Mouse (Mus musculus): ENCODE data around the gene Prkn. TPM values are rescaled to one million over a fixed set of nuclear protein-coding genes. Genes with fewer than 3 reads are reported as not detected.

Gene Prkn
- polyA plus RNA-seq, 1 experiment from 2014 or later: 1.5 TPM

GRCm38 (mm10) chr17:12099415-12099814, 1259.2 kb downstream of the Prkn start:
- Histone ChIP-seq H3K4me2 (no peak overlapping the region), H3K9ac (replicated peaks) (no peak overlapping the region), H3K27ac (no peak overlapping the region), H3K4me1 (replicated peaks) (no peaks in the 10 kb centered on the region), H3K27me3 (no peaks in the 10 kb centered on the region), H3K4me3 (replicated peaks) (no peak overlapping the region), H3K9me3 (peaks cover 8% of the 10 kb centered on the region; the same call in 1 of the 2 replicates), H3K36me3 (no peaks in the 10 kb centered on the region)
- ATAC-seq (ENCODE audit: insufficient number of reproducible peaks, insufficient read depth, low FRiP score, low TSS enrichment, low read depth): no peak

GRCm38 (mm10) chr17:12102326-12102725, 1262.1 kb downstream of the Prkn start:
- no peak for ATAC-seq (ENCODE audit: insufficient number of reproducible peaks, insufficient read depth, low FRiP score, low TSS enrichment, low read depth)
- Histone ChIP-seq H3K27me3 (no peaks in the 10 kb centered on the region), H3K4me2 (no peak overlapping the region), H3K9me3 (peaks cover 8% of the 10 kb centered on the region; the same call in 1 of the 2 replicates), H3K36me3 (no peaks in the 10 kb centered on the region), H3K4me1 (replicated peaks) (no peaks in the 10 kb centered on the region), H3K4me3 (replicated peaks) (no peak overlapping the region), H3K27ac (no peak overlapping the region), H3K9ac (replicated peaks) (no peak overlapping the region)
- 97% methylated on average over 10 of the region's 10 CpGs for WGBS

DNA sequence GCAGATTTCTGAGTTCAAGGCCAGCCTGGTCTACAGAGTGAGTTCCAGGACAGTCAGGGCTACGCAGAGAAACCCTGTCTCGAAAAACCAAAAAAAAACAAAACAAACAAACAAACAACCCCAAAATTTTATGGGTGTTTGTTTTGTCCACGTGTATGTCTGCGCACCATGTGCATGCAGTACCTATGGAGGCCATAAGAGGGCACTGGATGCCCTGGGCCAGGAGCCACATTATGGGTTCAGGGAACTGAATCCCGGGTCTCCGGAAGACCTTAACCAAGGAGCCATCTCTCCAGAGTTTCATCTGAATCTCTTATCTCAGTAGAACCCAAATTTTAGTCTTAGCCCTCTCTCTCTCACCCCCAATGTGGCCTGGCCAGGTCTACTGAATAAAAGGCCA, 1263.6 kb downstream of the Prkn start:
- 83% methylated on average over 6 of the region's 6 CpGs for WGBS
- Histone ChIP-seq H3K4me2 (no peak overlapping the region), H3K27ac (no peak overlapping the region), H3K4me3 (replicated peaks) (no peak overlapping the region), H3K4me1 (replicated peaks) (no peaks in the 10 kb centered on the region), H3K27me3 (no peaks in the 10 kb centered on the region), H3K36me3 (no peaks in the 10 kb centered on the region), H3K9ac (replicated peaks) (no peak overlapping the region), H3K9me3 (peaks cover 8% of the 10 kb centered on the region; the same call in 1 of the 2 replicates)
- ATAC-seq (ENCODE audit: insufficient number of reproducible peaks, insufficient read depth, low FRiP score, low TSS enrichment, low read depth): no peak

GRCm38 (mm10) chr17:12104245-12104644, 1264.1 kb downstream of the Prkn start:
- Histone ChIP-seq H3K4me1 (replicated peaks) (no peaks in the 10 kb centered on the region), H3K36me3 (no peaks in the 10 kb centered on the region), H3K27ac (no peak overlapping the region), H3K4me3 (replicated peaks) (no peak overlapping the region), H3K9me3 (peaks cover 8% of the 10 kb centered on the region; the same call in 1 of the 2 replicates), H3K9ac (replicated peaks) (no peak overlapping the region), H3K27me3 (no peaks in the 10 kb centered on the region), H3K4me2 (no peak overlapping the region)
- ATAC-seq (ENCODE audit: insufficient number of reproducible peaks, insufficient read depth, low FRiP score, low TSS enrichment, low read depth): no peak
- WGBS: 81% methylated on average over 7 of the region's 7 CpGs

DNA sequence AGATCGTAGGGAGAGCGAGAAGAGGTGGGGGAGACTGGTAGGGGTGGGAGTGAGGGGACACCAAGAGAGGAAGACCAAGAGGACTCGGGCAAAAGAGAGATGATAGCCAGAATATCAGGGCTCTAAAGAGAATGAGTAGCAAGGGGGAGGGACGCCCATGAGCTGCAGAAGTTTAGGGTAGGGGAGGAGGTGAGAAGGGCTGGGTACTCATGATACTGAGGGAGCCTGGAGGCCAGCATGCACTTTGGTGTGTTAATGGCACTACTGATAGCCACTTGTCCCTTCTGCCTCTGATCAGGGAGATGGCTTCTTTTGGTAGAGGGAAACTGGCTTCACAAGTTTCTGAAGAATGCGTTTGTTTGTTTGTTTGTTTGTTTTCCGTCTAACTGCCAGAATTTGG, 1264.5 kb downstream of the Prkn start:
- H3K4me2 ChIP-seq: no peak overlapping the region
- 82% methylated on average over 6 of the region's 6 CpGs for WGBS

DNA sequence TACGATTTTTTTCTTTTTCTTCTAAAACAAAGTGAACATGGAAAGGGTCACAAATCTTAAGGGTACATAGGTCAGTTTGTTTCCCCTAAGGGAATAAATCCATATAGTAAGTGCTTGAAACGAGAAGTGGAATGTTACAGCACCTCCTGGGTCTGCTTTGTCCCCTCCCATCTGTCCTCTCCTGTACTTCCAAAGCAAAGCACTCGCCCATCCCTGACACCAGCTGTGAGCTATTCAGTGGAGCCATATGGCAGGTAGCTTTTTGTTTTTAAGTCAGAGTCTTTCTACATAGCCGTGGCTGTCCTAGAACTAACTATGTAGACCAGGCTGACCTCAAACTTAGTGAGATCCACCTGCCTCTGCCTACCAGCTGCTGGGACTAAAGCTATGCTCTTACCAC, 1266.1 kb downstream of the Prkn start:
- H3K4me2 ChIP-seq: no peak overlapping the region
- peaks cover 3% of the 10 kb centered on the region; the same call in 1 of the 2 replicates for H3K9me3 ChIP-seq
- H3K9ac ChIP-seq (replicated peaks): no peak overlapping the region
- no peaks in the 10 kb centered on the region for H3K4me1 ChIP-seq (replicated peaks)
- 46% methylated on average over 4 of the region's 4 CpGs for WGBS
- H3K4me3 ChIP-seq (replicated peaks): no peak overlapping the region
- H3K27me3 ChIP-seq: no peaks in the 10 kb centered on the region
- no peaks in the 10 kb centered on the region for H3K36me3 ChIP-seq
- no peak for ATAC-seq (ENCODE audit: insufficient number of reproducible peaks, insufficient read depth, low FRiP score, low TSS enrichment, low read depth)
- H3K27ac ChIP-seq: no peak overlapping the region

More for the DNA sequence above, 1264.5 kb downstream of the Prkn start:
- no peaks in the 10 kb centered on the region for H3K4me1 ChIP-seq (replicated peaks)
- H3K27me3 ChIP-seq: no peaks in the 10 kb centered on the region
- H3K27ac ChIP-seq: no peak overlapping the region
- H3K4me3 ChIP-seq (replicated peaks): no peak overlapping the region
- no peaks in the 10 kb centered on the region for H3K36me3 ChIP-seq
- no peak overlapping the region for H3K9ac ChIP-seq (replicated peaks)
- peaks cover 8% of the 10 kb centered on the region; the same call in 1 of the 2 replicates for H3K9me3 ChIP-seq
- ATAC-seq (ENCODE audit: insufficient number of reproducible peaks, insufficient read depth, low FRiP score, low TSS enrichment, low read depth): no peak

Other genes starting within 250 kb of the Prkn start
- 1.2 and 1.6 TPM in 2 replicates for gene Pacrg, start 73 bp upstream of the Prkn start, polyA plus RNA-seq (2016; fragmentation: Nextera tagmentation; extraction: Ambion mirVana)

Measured in limb, embryonic 12.5 days (tissue).